ENCODE assay signal across 13 mouse cellular contexts in the genomic region with DNA sequence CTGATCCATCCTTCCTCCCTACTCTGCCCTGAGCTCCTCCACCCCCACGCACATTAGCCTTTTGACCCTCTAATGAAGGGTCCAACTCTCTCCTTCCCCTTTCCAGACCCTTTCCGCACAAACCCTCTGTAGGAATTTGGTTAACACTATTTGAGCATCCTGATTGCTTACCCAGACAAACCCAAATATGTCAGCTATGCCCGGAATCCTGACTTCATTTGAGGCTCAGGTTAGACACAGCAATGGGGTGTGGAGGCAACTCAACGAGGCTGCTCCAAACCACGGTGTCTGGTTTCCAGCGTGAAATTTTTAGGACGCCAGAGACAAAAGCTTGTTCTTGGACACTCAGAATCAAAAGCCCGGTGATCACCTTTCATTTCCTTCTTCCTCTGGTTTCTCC.
DNase-seq lines count a peak whose midpoint lies in the region; ATAC-seq and TF ChIP-seq lines count a peak whose summit lies in the region.
"Had no signal": no experiment of that assay in that cellular context is flagged by ENCODE, and none has a peak within 500 bp of the region (broad histone marks: within the 10 kb centered on the region; RNA-seq: fewer than 3 reads in every experiment).

No protein-coding gene starts in this region.

- no peaks in the 10 kb centered on the region for H3K4me1 ChIP-seq in lung, embryonic 14.5 days (ENCODE audit: insufficient read depth)
- H3K4me1 ChIP-seq in embryonic facial prominence, embryonic 12.5 days, result peaks cover 11% of the 10 kb centered on the region

- ATAC-seq in lung, embryonic 14.5 days (ENCODE audit: insufficient read depth), result no peak
- ATAC-seq in Patski, result peak; percentile 76
- ATAC-seq in embryonic facial prominence, embryonic 12.5 days (ENCODE audit: insufficient number of reproducible peaks, insufficient read depth, low FRiP score, low TSS enrichment), result no peak
- ATAC-seq: forebrain, postnatal 0 days; inflammation-experienced regulatory T-cells, adult 6 months had no signal

- POLR2A ChIA-PET in Patski (lab: Charles Lee), result interaction anchor here (0.5 kb wide), 1 partner anchor 365 kb away, joined by 7 read pairs; no protein-coding TSS in a partner anchor

- in situ Hi-C loops in Patski (cut with MboI; ENCODE audit: low pct_unique_long_range_greater_than_20kb), result no loop called here

- no peak overlapping the region for H3K4me2 ChIP-seq in lung, embryonic 14.5 days
- 0 out of 2 replicates have a peak overlapping the region, but pooled peaks have one; percentile 2 for H3K4me2 ChIP-seq in embryonic facial prominence, embryonic 12.5 days (replicated peaks)

- no peaks in the 10 kb centered on the region for H3K27me3 ChIP-seq in lung, embryonic 14.5 days (ENCODE audit: insufficient read depth, low read length)
- H3K27me3 ChIP-seq in Patski, result no peaks in the 10 kb centered on the region
- H3K27me3 ChIP-seq in embryonic facial prominence, embryonic 12.5 days, result no peaks in the 10 kb centered on the region

- H3K36me3 ChIP-seq in lung, embryonic 14.5 days (ENCODE audit: insufficient read depth), result no peaks in the 10 kb centered on the region
- H3K36me3 ChIP-seq in embryonic facial prominence, embryonic 12.5 days, result no peaks in the 10 kb centered on the region

- H3K9ac ChIP-seq in lung, embryonic 14.5 days, result no peak overlapping the region
- no peak overlapping the region for H3K9ac ChIP-seq in embryonic facial prominence, embryonic 12.5 days
- H3K9ac ChIP-seq: forebrain, postnatal 0 days had no signal

- no peak for TF ChIP-seq CTCF in lung, embryonic 14.5 days (IDR thresholded peaks at IDR 0.05; ENCODE audit: low read depth)
- TF ChIP-seq CTCF in Patski (IDR thresholded peaks at IDR 0.05), result no peak

- H3K9me3 ChIP-seq in lung, embryonic 14.5 days (ENCODE audit: low read depth, low read length), result no peaks in the 10 kb centered on the region
- H3K9me3 ChIP-seq in embryonic facial prominence, embryonic 12.5 days, result no peaks in the 10 kb centered on the region

- H3K4me3 ChIP-seq in lung, embryonic 14.5 days (ENCODE audit: low read depth, low read length), result no peak overlapping the region
- H3K4me3 ChIP-seq in embryonic facial prominence, embryonic 12.5 days, result no peak overlapping the region
- H3K4me3 ChIP-seq: heart, adult 2 months had no signal

- WGBS in lung, embryonic 14.5 days, result 35% methylated on average over 8 of the region's 8 CpGs
- 13% methylated on average over 8 of the region's 8 CpGs for WGBS in embryonic facial prominence, embryonic 12.5 days

- H3K27ac ChIP-seq in lung, embryonic 14.5 days (ENCODE audit: low read depth), result no peak overlapping the region
- H3K27ac ChIP-seq in embryonic facial prominence, embryonic 12.5 days, result peak overlapping the region; percentile 52
- H3K27ac ChIP-seq: heart, adult 2 months had no signal

- CTCF ChIA-PET in Patski (lab: Charles Lee), result no interaction called here

- peak; percentile 34 for DNase-seq in lung, embryonic 14.5 days
- DNase-seq in lung, postnatal 4 days, result no peak
- no peak for DNase-seq in Patski (ENCODE audit: low read depth, low spot score)
- peak; percentile 72 for DNase-seq in mesoderm, embryonic 11.5 days (ENCODE audit: low read depth, low spot score)
- no peak for DNase-seq in cerebellum, adult 9-10 months
- DNase-seq in urinary bladder, adult 2 months (ENCODE audit: low spot score), result no peak
- DNase-seq: adrenal gland, postnatal 25 days; forebrain, postnatal 0 days; heart, adult 2 months; kidney, postnatal 14 days; thymus, adult 2 months had no signal

Comparison
In these comparisons a context has a peak if more than half of its experiments do, and no peak if none do; other contexts are left out.
1. DNase-seq: peak in lung, embryonic 14.5 days (single experiment) and mesoderm, embryonic 11.5 days (single experiment); none in lung, postnatal 4 days (0 of 2), Patski (single experiment), cerebellum, adult 9-10 months (single experiment) and urinary bladder, adult 2 months (single experiment).